Mouse (Mus musculus) lung, postnatal 36 days (tissue): ENCODE measurements around the gene 4930519G04Rik.
"Not testable (repeated sequence)": the region's sequence is repeated elsewhere in the genome, so short reads cannot be mapped to it uniquely, and the experiment has no call there.

Experiments
- DNase-seq: peaks from one replicate; pipeline ENCODE4 v3.0.0; 2022; ENCODE audit warnings: mixed read lengths

4930519G04Rik gene

DNA sequence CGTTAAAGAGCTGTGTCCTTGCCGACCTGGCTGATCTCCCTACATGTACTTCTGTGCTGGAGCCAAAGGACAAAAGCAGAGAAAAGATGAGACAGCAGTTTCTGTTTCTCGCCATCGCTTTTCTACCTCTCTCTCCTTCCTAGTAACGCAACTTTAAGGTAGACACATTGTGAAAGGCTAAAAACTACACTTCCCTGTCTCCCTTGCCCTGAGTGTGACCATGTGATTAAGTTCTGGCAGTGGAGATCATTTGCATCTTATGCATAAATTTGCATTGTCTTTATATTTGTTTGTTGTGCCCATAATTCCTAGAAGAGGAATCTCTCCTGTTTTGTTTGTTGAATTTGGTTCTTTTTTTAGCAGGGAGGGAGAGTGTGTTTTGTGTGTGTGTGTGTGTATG, 62.4 kb downstream of the 4930519G04Rik start:
- DNase-seq: no peak

DNA sequence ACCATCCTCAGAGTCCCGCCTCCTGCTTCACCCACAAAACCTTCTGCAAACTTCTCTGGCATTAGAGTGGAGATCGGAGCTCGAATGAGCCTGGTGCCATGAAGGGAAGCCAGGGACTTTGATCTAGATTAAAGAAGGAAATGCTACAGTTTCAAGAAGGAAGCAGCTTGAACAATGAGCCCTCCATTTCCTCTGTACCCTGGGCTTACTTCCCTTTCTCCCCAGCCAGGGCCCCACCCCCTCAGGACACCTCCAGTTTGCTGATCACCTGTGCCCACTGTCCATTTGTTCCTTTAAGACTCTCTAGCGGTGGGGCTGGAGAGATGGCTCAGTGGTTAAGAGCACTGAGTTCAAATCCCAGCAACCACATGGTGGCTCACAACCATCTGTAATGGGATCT, 63.3 kb downstream of the 4930519G04Rik start:
- DNase-seq: peak; percentile 30

DNA sequence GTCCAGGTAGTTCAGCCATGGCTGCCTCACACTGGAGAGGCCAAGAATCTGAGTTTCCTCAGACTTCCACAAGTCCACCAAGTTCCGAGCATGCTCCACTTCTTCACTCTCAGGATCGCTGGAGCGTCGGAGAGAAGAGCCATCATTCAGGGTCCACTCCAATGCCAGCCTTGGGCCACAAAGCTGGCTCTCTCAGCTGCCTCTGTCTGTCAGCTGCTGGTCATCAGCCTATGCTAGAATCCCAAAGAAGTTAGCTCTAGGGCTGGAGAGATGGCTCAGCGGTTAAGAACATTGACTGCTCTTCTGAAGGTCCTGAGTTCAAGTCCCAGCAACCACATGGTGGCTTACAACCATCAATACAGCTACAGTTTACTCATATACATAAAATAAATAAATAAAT, 63.9 kb downstream of the 4930519G04Rik start:
- not testable (repeated sequence) for DNase-seq

DNA sequence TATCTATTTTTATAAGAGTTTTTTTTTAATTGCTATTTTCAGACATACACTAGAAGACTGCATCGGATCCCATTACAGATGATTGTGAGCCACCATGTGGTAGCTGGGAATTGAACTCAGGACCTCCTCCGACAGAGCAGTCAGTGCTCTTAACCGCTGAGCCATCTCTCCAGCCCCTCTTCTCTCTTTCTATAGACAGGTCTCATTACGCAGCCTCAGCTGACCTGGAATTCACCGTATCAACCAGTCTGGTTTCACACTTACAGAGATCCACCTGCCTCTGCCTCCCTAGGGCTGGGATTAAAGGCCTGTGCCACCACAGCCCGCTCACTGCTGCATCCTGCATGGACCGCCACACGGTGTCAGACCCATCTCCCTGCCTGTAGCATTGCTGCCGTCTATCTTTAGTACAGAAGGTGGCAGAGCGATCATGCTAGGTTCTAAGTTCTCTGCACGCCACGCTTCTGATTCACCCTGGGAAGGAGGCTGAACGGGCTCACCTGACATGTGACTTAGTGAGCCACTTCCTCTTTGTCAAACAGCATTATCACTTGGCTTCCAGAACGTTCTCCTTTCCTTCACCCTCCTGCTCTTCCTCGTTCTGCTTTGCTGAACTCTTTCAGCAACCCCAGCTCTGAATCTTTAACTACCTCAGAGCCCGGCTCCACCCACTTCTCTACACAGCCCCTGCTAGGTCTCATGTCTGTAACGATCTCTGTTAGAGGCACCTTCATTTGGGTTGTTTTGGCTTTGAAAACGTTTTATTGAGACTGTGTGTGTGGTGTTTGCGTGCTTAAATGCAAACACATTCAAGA, 68.3 kb downstream of the 4930519G04Rik start:
- DNase-seq: peak; percentile 67

DNA sequence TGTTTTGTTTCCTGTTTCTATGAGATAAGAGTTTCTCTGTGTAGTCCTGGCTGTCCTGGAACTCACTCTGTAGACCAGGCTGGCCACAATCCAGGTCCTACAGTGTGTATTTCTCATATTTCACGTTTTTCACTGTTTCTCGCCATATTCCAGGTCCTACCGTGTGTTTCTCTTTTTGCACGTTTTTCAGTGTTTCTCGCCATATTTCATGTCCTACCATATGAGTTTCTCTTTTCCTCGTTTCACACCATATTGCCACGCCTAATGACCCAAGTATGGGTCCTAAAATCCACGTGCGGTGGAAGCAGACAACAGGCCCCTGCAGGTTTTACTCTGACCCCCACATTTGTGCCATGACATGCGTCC, 68.9 kb downstream of the 4930519G04Rik start:
- no peak for DNase-seq

DNA sequence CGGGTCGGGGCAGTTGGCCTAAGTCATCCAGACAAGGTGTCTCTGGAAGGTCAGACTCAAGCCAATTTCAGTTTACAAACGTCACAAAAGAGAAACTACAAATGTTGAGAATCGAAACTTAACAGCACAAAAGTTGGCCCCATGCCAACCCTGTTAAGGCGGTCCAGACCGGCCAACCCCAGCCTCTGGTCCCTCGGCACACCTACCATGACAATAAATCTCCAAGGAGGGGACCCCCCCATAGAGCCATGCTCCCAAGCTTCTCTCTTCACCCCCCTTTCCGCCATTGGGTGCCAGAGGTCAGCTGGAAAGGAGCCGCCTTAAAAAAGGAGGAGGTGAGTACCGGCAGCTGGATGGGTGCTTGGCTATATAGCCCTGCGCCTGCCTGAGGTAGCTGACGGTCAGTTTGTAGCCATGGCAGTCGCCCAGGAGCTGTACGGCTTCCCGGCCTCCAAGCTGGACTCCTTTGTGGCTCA, 69.6 kb downstream of the 4930519G04Rik start, which contains the start of gene Oasl1:
TSS of gene Oasl1 (plus strand) at position 243 of the 476 bp plus-strand sequence.
- peak; percentile 72 for DNase-seq

DNA sequence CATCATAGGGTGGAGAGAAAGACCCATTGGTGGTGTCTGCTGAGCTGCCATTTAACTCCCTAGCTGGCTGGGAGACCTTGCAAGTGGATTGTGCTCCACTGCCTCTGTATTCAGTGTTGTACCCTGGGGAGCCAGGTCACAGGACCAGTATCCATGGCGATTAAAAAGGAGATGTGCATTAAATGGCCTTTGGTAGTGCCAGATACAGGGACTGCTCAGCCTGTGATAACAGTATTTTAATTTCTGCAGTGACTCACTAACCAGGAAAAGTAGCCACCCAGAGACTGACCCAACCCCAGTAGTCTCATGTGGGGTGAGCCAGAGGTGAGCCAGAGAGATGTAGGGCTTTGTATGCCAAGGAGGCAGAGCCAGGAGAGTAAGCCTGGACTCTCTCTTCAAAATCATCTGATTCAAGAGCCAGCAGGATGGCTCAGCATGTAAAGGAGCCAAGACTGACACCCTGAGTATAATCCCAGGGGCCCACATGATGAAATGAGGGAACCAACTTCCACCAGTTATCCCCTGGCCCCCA, 72.8 kb downstream of the 4930519G04Rik start:
- no peak for DNase-seq

DNA sequence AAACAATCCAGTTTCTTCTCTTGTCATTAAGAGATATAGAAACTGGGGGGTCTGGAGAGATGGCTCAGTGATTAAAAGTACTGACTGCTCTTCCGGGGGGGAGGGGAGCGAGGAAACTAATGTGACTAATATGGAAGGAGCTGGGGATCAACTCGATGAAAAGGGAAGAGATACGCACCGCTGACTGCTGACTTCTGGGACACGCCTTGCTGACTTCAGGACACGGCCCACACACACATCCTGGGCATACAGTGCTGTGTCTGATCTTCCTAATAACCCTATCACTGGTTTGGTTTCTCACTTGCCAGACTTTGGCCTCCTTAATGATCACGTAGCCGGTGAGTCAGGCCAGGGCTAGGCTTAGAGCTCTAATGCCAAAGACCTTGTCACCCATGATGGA, 73.3 kb downstream of the 4930519G04Rik start:
- DNase-seq: no peak

DNA sequence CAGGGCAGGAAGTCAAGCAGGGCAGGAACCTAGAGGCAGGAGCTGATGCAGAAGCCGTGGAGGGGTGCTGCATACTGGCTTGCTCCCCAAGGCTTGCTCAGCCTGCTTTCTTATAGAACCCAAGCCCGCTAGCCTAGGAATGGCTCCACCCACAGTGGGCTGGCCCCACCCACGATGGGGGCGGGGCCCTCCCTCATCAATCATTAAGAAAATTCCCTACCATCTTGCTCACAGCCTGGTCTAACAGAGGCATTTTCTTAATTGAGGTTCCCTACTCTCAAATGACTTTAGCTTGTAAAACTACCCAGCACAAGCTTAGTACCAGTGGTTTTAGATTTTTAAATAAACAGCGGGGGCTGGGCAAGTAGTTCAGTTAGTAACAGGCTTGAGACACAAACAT, 78.2 kb downstream of the 4930519G04Rik start:
- DNase-seq: no peak

DNA sequence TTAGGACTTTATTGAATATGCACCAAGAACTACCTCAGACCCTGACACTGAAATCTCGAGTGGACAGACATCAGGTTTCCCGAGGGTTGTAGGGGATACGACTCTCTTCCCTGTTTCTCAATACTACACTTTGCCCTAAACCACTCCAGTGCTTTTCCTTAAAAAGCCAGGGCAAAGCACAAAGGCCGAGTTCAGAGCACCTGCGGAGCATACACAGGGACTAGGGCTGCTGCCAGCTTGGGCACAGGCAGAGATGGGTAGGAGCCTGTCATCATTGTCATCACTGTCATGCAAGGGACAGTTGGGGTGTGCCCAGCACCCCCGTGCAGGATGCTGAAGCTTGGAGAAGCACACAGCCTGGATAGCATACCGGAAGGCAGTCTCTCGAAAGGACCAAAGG, 79.7 kb downstream of the 4930519G04Rik start:
- DNase-seq: no peak
